Mouse (Mus musculus): ENCODE results near the gene Rnf169. TPM values are rescaled to one million over a fixed set of nuclear protein-coding genes. Genes with fewer than 3 reads are reported as not detected.
A peak's percentile ranks its signal among the peaks of the same experiment; 100 is the strongest.

Rnf169 gene
- polyA plus RNA-seq, 1 experiment from 2014 or later: 2.9 TPM

GRCm38 (mm10) chr7:100008765-100009164, 28.5 kb upstream of the Rnf169 start:
- no peak overlapping the region for H3K4me2 ChIP-seq (ENCODE audit: low read depth, low read length)
- no peaks in the 10 kb centered on the region for H3K9me3 ChIP-seq (replicated peaks; ENCODE audit: control insufficient read depth, low read length)
- no peaks in the 10 kb centered on the region for H3K4me1 ChIP-seq (ENCODE audit: control insufficient read depth, insufficient read depth, low read length)
- ATAC-seq (replicated peaks; ENCODE audit: extremely low read depth, insufficient read depth, low FRiP score): no peak
- whole genome bisulfite sequencing: 78% methylated on average over 4 of the region's 4 CpGs
- no peak overlapping the region for H3K9ac ChIP-seq (ENCODE audit: low read length)
- no peak overlapping the region for H3K27ac ChIP-seq (ENCODE audit: low read length)
- H3K4me3 ChIP-seq (ENCODE audit: low read length): no peak overlapping the region
- peaks cover 62% of the 10 kb centered on the region for H3K27me3 ChIP-seq (ENCODE audit: control insufficient read depth, insufficient read depth, low read length)
- no peaks in the 10 kb centered on the region for H3K36me3 ChIP-seq (ENCODE audit: control insufficient read depth, insufficient read depth)

- Histone ChIP-seq H3K27me3 (ENCODE audit: control insufficient read depth, insufficient read depth, low read length) (peaks cover 62% of the 10 kb centered on the region), H3K9me3 (replicated peaks; ENCODE audit: control insufficient read depth, low read length) (no peaks in the 10 kb centered on the region), H3K9ac (ENCODE audit: low read length) (no peak overlapping the region), H3K36me3 (ENCODE audit: control insufficient read depth, insufficient read depth) (no peaks in the 10 kb centered on the region), H3K27ac (ENCODE audit: low read length) (no peak overlapping the region), H3K4me1 (ENCODE audit: control insufficient read depth, insufficient read depth, low read length) (no peaks in the 10 kb centered on the region), H3K4me2 (ENCODE audit: low read depth, low read length) (peak overlapping the region; percentile 74; the same call in 1 of the 2 replicates), H3K4me3 (ENCODE audit: low read length) (no peak overlapping the region)
- no peak for ATAC-seq (replicated peaks; ENCODE audit: extremely low read depth, insufficient read depth, low FRiP score)
- 4% methylated on average over 11 of the region's 11 CpGs for WGBS
Measured at GRCm38 (mm10) chr7:100006411-100006810, 26.2 kb upstream of the Rnf169 start.

- peak within 1 kb of the TSS; percentile 74 for H3K4me2 ChIP-seq (ENCODE audit: low read depth, low read length)
- no peaks in the 10 kb centered on the region for H3K36me3 ChIP-seq (ENCODE audit: control insufficient read depth, insufficient read depth)
- peak within 1 kb of the TSS; percentile 23; the same call in 1 of the 2 replicates for H3K9ac ChIP-seq (ENCODE audit: low read length)
- peaks cover 62% of the 10 kb centered on the region for H3K27me3 ChIP-seq (ENCODE audit: control insufficient read depth, insufficient read depth, low read length)
- ATAC-seq (replicated peaks; ENCODE audit: extremely low read depth, insufficient read depth, low FRiP score): peak; percentile 47; the same call in 1 of the 2 replicates
- no peaks in the 10 kb centered on the region for H3K4me1 ChIP-seq (ENCODE audit: control insufficient read depth, insufficient read depth, low read length)
- under 1% methylated on average over 44 of the region's 44 CpGs for WGBS
- H3K4me3 ChIP-seq (ENCODE audit: low read length): peak within 1 kb of the TSS; percentile 49
- no peaks in the 10 kb centered on the region for H3K9me3 ChIP-seq (replicated peaks; ENCODE audit: control insufficient read depth, low read length)
- no peak within 1 kb of the TSS for H3K27ac ChIP-seq (ENCODE audit: low read length)
Measured at GRCm38 (mm10) chr7:100005790-100006189, 25.5 kb upstream of the Rnf169 start, which contains the start of gene Chrdl2. TSS of gene Chrdl2 (plus strand) at chr7:100006172.

GRCm38 (mm10) chr7:100003781-100004180, 23.5 kb upstream of the Rnf169 start:
- no peak for ATAC-seq (replicated peaks; ENCODE audit: extremely low read depth, insufficient read depth, low FRiP score)
- Histone ChIP-seq H3K4me3 (ENCODE audit: low read length) (no peak overlapping the region), H3K9ac (ENCODE audit: low read length) (no peak overlapping the region), H3K4me1 (ENCODE audit: control insufficient read depth, insufficient read depth, low read length) (no peaks in the 10 kb centered on the region), H3K9me3 (replicated peaks; ENCODE audit: control insufficient read depth, low read length) (no peaks in the 10 kb centered on the region), H3K27ac (ENCODE audit: low read length) (no peak overlapping the region), H3K4me2 (ENCODE audit: low read depth, low read length) (no peak overlapping the region), H3K36me3 (ENCODE audit: control insufficient read depth, insufficient read depth) (no peaks in the 10 kb centered on the region), H3K27me3 (ENCODE audit: control insufficient read depth, insufficient read depth, low read length) (peaks cover 48% of the 10 kb centered on the region)
- 49% methylated on average over 9 of the region's 9 CpGs for WGBS

GRCm38 (mm10) chr7:99998668-99999067, 18.4 kb upstream of the Rnf169 start:
- H3K9ac ChIP-seq (ENCODE audit: low read length): no peak overlapping the region
- no peaks in the 10 kb centered on the region for H3K27me3 ChIP-seq (ENCODE audit: control insufficient read depth, insufficient read depth, low read length)
- no peaks in the 10 kb centered on the region for H3K4me1 ChIP-seq (ENCODE audit: control insufficient read depth, insufficient read depth, low read length)
- no peaks in the 10 kb centered on the region for H3K36me3 ChIP-seq (ENCODE audit: control insufficient read depth, insufficient read depth)
- no peaks in the 10 kb centered on the region for H3K9me3 ChIP-seq (replicated peaks; ENCODE audit: control insufficient read depth, low read length)
- H3K27ac ChIP-seq (ENCODE audit: low read length): no peak overlapping the region
- WGBS: 68% methylated on average over 3 of the region's 3 CpGs
- ATAC-seq (replicated peaks; ENCODE audit: extremely low read depth, insufficient read depth, low FRiP score): no peak
- no peak overlapping the region for H3K4me3 ChIP-seq (ENCODE audit: low read length)
- H3K4me2 ChIP-seq (ENCODE audit: low read depth, low read length): no peak overlapping the region

GRCm38 (mm10) chr7:99995186-99995585, 14.9 kb upstream of the Rnf169 start:
- H3K27me3 ChIP-seq (ENCODE audit: control insufficient read depth, insufficient read depth, low read length): no peaks in the 10 kb centered on the region
- H3K4me1 ChIP-seq (ENCODE audit: control insufficient read depth, insufficient read depth, low read length): no peaks in the 10 kb centered on the region
- no peaks in the 10 kb centered on the region for H3K36me3 ChIP-seq (ENCODE audit: control insufficient read depth, insufficient read depth)
- WGBS: 61% methylated on average over 7 of the region's 7 CpGs
- H3K9me3 ChIP-seq (replicated peaks; ENCODE audit: control insufficient read depth, low read length): no peaks in the 10 kb centered on the region
- H3K27ac ChIP-seq (ENCODE audit: low read length): no peak overlapping the region
- H3K4me3 ChIP-seq (ENCODE audit: low read length): no peak overlapping the region
- no peak overlapping the region for H3K9ac ChIP-seq (ENCODE audit: low read length)
- ATAC-seq (replicated peaks; ENCODE audit: extremely low read depth, insufficient read depth, low FRiP score): no peak
- H3K4me2 ChIP-seq (ENCODE audit: low read depth, low read length): no peak overlapping the region

- no peaks in the 10 kb centered on the region for H3K27me3 ChIP-seq (ENCODE audit: control insufficient read depth, insufficient read depth, low read length)
- H3K4me1 ChIP-seq (ENCODE audit: control insufficient read depth, insufficient read depth, low read length): no peaks in the 10 kb centered on the region
- H3K4me3 ChIP-seq (ENCODE audit: low read length): no peak overlapping the region
- H3K4me2 ChIP-seq (ENCODE audit: low read depth, low read length): no peak overlapping the region
- H3K9ac ChIP-seq (ENCODE audit: low read length): no peak overlapping the region
- H3K36me3 ChIP-seq (ENCODE audit: control insufficient read depth, insufficient read depth): no peaks in the 10 kb centered on the region
- no peaks in the 10 kb centered on the region for H3K9me3 ChIP-seq (replicated peaks; ENCODE audit: control insufficient read depth, low read length)
- WGBS: 78% methylated on average over 7 of the region's 7 CpGs
- no peak for ATAC-seq (replicated peaks; ENCODE audit: extremely low read depth, insufficient read depth, low FRiP score)
- H3K27ac ChIP-seq (ENCODE audit: low read length): no peak overlapping the region
Measured at GRCm38 (mm10) chr7:99993159-99993558, 12.9 kb upstream of the Rnf169 start.

- Histone ChIP-seq H3K4me2 (ENCODE audit: low read depth, low read length) (no peak overlapping the region), H3K27ac (ENCODE audit: low read length) (no peak overlapping the region), H3K4me1 (ENCODE audit: control insufficient read depth, insufficient read depth, low read length) (no peaks in the 10 kb centered on the region), H3K9me3 (replicated peaks; ENCODE audit: control insufficient read depth, low read length) (no peaks in the 10 kb centered on the region), H3K36me3 (ENCODE audit: control insufficient read depth, insufficient read depth) (no peaks in the 10 kb centered on the region), H3K9ac (ENCODE audit: low read length) (no peak overlapping the region), H3K27me3 (ENCODE audit: control insufficient read depth, insufficient read depth, low read length) (no peaks in the 10 kb centered on the region), H3K4me3 (ENCODE audit: low read length) (no peak overlapping the region)
- WGBS: 74% methylated on average over 7 of the region's 8 CpGs
- ATAC-seq (replicated peaks; ENCODE audit: extremely low read depth, insufficient read depth, low FRiP score): no peak
Measured at GRCm38 (mm10) chr7:99990990-99991707, 10.9 kb upstream of the Rnf169 start.

- 58% methylated on average over 15 of the region's 15 CpGs for WGBS
- ATAC-seq (replicated peaks; ENCODE audit: extremely low read depth, insufficient read depth, low FRiP score): no peak
- Histone ChIP-seq H3K4me3 (ENCODE audit: low read length) (no peak overlapping the region), H3K36me3 (ENCODE audit: control insufficient read depth, insufficient read depth) (no peaks in the 10 kb centered on the region), H3K27me3 (ENCODE audit: control insufficient read depth, insufficient read depth, low read length) (no peaks in the 10 kb centered on the region), H3K9ac (ENCODE audit: low read length) (no peak overlapping the region), H3K27ac (ENCODE audit: low read length) (no peak overlapping the region), H3K9me3 (replicated peaks; ENCODE audit: control insufficient read depth, low read length) (no peaks in the 10 kb centered on the region), H3K4me2 (ENCODE audit: low read depth, low read length) (no peak overlapping the region), H3K4me1 (ENCODE audit: control insufficient read depth, insufficient read depth, low read length) (no peaks in the 10 kb centered on the region)
Measured at GRCm38 (mm10) chr7:99989844-99990760, 9.9 kb upstream of the Rnf169 start.
